Mouse (Mus musculus) neural tube, embryonic 12.5 days (tissue): ENCODE data around the gene Nr1i2. TPM values are rescaled to one million over a fixed set of nuclear protein-coding genes. Genes with fewer than 3 reads are reported as not detected.
A peak's percentile ranks its signal among the peaks of the same experiment; 100 is the strongest.

Experiments used
- ATAC-seq: fragments of 200-750 bp; cut with Nextera tagmentation; 2 replicates; pipeline ENCODE4 v1.8.0; 2017; ENCODE audit warnings: low read depth, mild to moderate bottlenecking, moderate TSS enrichment, moderate library complexity; ENCODE audit not compliant: low FRiP score
- H3K27ac ChIP-seq: fragments of 300-500 bp; sonication (generic); 2 replicates; pipeline ENCODE4 v1.5.1; 2016
- H3K27me3 ChIP-seq: fragments of 300-500 bp; sonication (generic); replicated peaks from 2 replicates; pipeline ENCODE4 v1.6.1; 2016; ENCODE audit warnings: mild to moderate bottlenecking
- H3K36me3 ChIP-seq: fragments of 300-500 bp; sonication (generic); 2 replicates; pipeline ENCODE4 v1.6.1; 2016; ENCODE audit warnings: mild to moderate bottlenecking
- H3K4me1 ChIP-seq: fragments of 300-500 bp; sonication (generic); 2 replicates; pipeline ENCODE4 v1.6.1; 2016
- H3K4me2 ChIP-seq: fragments of 300-500 bp; sonication (generic); replicated peaks from 2 replicates; pipeline ENCODE4 v1.6.1; 2016; ENCODE audit warnings: mild to moderate bottlenecking
- H3K4me3 ChIP-seq: fragments of 300-500 bp; sonication (generic); 2 replicates; pipeline ENCODE4 v1.5.1; 2016
- H3K9ac ChIP-seq: fragments of 300-500 bp; sonication (generic); 2 replicates; pipeline ENCODE4 v1.6.1; 2016; ENCODE audit warnings: mild to moderate bottlenecking
- H3K9me3 ChIP-seq: fragments of 300-500 bp; sonication (generic); 2 replicates; pipeline ENCODE4 v1.6.1; 2016; ENCODE audit warnings: mild to moderate bottlenecking
- WGBS: fragments of 180-500 bp; shearing (Covaris S2); methylation state at CpG from one replicate; pipeline ENCODE4 v1.1.7; 2016; 5-methylcytosine and 5-hydroxymethylcytosine counted together
- polyA plus RNA-seq: library from polyadenylated mRNA; unstranded; fragments of >200 nt; fragmentation: Nextera tagmentation; extraction: Ambion mirVana; gene quantifications from 2 replicates; pipeline ENCODE4 v1.2.1, GENCODE M21; 2016

Nr1i2 gene
- polyA plus RNA-seq, 1 experiment from 2014 or later: not detected

GRCm38 (mm10) chr16:38307221-38307605, 12.6 kb upstream of the Nr1i2 start:
- ATAC-seq: peak; percentile 56; the same call in 1 of the 2 replicates
- H3K9me3 ChIP-seq: no peaks in the 10 kb centered on the region
- no peaks in the 10 kb centered on the region for H3K27me3 ChIP-seq
- peaks cover 6% of the 10 kb centered on the region; the same call in 1 of the 2 replicates for H3K4me1 ChIP-seq
- H3K9ac ChIP-seq: no peak overlapping the region
- H3K4me3 ChIP-seq: no peak overlapping the region
- 25% methylated on average over 5 of the region's 5 CpGs for WGBS
- no peak overlapping the region for H3K27ac ChIP-seq
- H3K36me3 ChIP-seq: no peaks in the 10 kb centered on the region
- no peak overlapping the region for H3K4me2 ChIP-seq

- Histone ChIP-seq H3K4me2 (no peak overlapping the region), H3K36me3 (no peaks in the 10 kb centered on the region), H3K4me1 (peaks cover 6% of the 10 kb centered on the region; the same call in 1 of the 2 replicates), H3K9ac (no peak overlapping the region), H3K4me3 (no peak overlapping the region), H3K9me3 (no peaks in the 10 kb centered on the region), H3K27ac (no peak overlapping the region), H3K27me3 (no peaks in the 10 kb centered on the region)
- WGBS: 52% methylated on average over 18 of the region's 18 CpGs
- peak; percentile 29; the same call in 1 of the 2 replicates for ATAC-seq
Measured at GRCm38 (mm10) chr16:38306571-38307220, 12.1 kb upstream of the Nr1i2 start.

- H3K27ac ChIP-seq: no peak overlapping the region
- no peaks in the 10 kb centered on the region for H3K36me3 ChIP-seq
- H3K4me1 ChIP-seq: peaks cover 6% of the 10 kb centered on the region; the same call in 1 of the 2 replicates
- H3K9me3 ChIP-seq: no peaks in the 10 kb centered on the region
- H3K4me2 ChIP-seq: no peak overlapping the region
- no peak overlapping the region for H3K4me3 ChIP-seq
- no peak overlapping the region for H3K9ac ChIP-seq
- H3K27me3 ChIP-seq: no peaks in the 10 kb centered on the region
- WGBS: 78% methylated on average over 17 of the region's 17 CpGs
- no peak for ATAC-seq
Measured at GRCm38 (mm10) chr16:38304460-38305194, 10.0 kb upstream of the Nr1i2 start.

GRCm38 (mm10) chr16:38302367-38302766, 7.7 kb upstream of the Nr1i2 start:
- Histone ChIP-seq H3K4me2 (no peak overlapping the region), H3K9ac (no peak overlapping the region), H3K27me3 (no peaks in the 10 kb centered on the region), H3K4me1 (peaks cover 3% of the 10 kb centered on the region; the same call in 1 of the 2 replicates), H3K9me3 (no peaks in the 10 kb centered on the region), H3K27ac (no peak overlapping the region), H3K4me3 (no peak overlapping the region), H3K36me3 (no peaks in the 10 kb centered on the region)
- no peak for ATAC-seq
- 91% methylated on average over 13 of the region's 13 CpGs for WGBS

- WGBS: 88% methylated on average over 6 of the region's 6 CpGs
- no peak for ATAC-seq
- no peaks in the 10 kb centered on the region for H3K4me1 ChIP-seq
Measured at GRCm38 (mm10) chr16:38298410-38298809, 3.8 kb upstream of the Nr1i2 start.

GRCm38 (mm10) chr16:38295349-38295930, 816 bp upstream of the Nr1i2 start:
- no peak for ATAC-seq
- Histone ChIP-seq H3K4me3 (no peak overlapping the region), H3K27ac (no peak overlapping the region), H3K36me3 (no peaks in the 10 kb centered on the region), H3K4me2 (no peak overlapping the region), H3K4me1 (no peaks in the 10 kb centered on the region), H3K27me3 (no peaks in the 10 kb centered on the region), H3K9ac (no peak overlapping the region), H3K9me3 (no peaks in the 10 kb centered on the region)
- 51% methylated on average over 5 of the region's 5 CpGs for WGBS

More at GRCm38 (mm10) chr16:38298410-38298809, 3.8 kb upstream of the Nr1i2 start:
- Histone ChIP-seq H3K9ac (no peak overlapping the region), H3K4me3 (no peak overlapping the region), H3K9me3 (no peaks in the 10 kb centered on the region), H3K27me3 (no peaks in the 10 kb centered on the region), H3K36me3 (no peaks in the 10 kb centered on the region), H3K4me2 (no peak overlapping the region), H3K27ac (no peak overlapping the region)

- Histone ChIP-seq H3K4me3 (no peak overlapping the region), H3K36me3 (no peaks in the 10 kb centered on the region), H3K9ac (no peak overlapping the region), H3K9me3 (no peaks in the 10 kb centered on the region), H3K4me1 (no peaks in the 10 kb centered on the region), H3K27ac (no peak overlapping the region), H3K27me3 (no peaks in the 10 kb centered on the region), H3K4me2 (no peak overlapping the region)
- ATAC-seq: no peak
- WGBS: 83% methylated on average over 2 of the region's 2 CpGs
Measured at GRCm38 (mm10) chr16:38290151-38290550, 4.5 kb downstream of the Nr1i2 start.

- no peaks in the 10 kb centered on the region for H3K27me3 ChIP-seq
- ATAC-seq: no peak
- H3K36me3 ChIP-seq: no peaks in the 10 kb centered on the region
- H3K27ac ChIP-seq: no peak overlapping the region
- H3K4me3 ChIP-seq: no peak overlapping the region
- H3K4me1 ChIP-seq: no peaks in the 10 kb centered on the region
- WGBS: 37% methylated on average over 6 of the region's 6 CpGs
- no peaks in the 10 kb centered on the region for H3K9me3 ChIP-seq
- no peak overlapping the region for H3K9ac ChIP-seq
- no peak overlapping the region for H3K4me2 ChIP-seq
Measured at GRCm38 (mm10) chr16:38288851-38289250, 5.8 kb downstream of the Nr1i2 start.

- peaks cover 5% of the 10 kb centered on the region for H3K4me1 ChIP-seq
- no peaks in the 10 kb centered on the region for H3K27me3 ChIP-seq
- no peak overlapping the region for H3K4me3 ChIP-seq
- ATAC-seq: no peak
- WGBS: 93% methylated on average over 3 of the region's 3 CpGs
- H3K4me2 ChIP-seq: no peak overlapping the region
- no peaks in the 10 kb centered on the region for H3K9me3 ChIP-seq
- H3K9ac ChIP-seq: no peak overlapping the region
- H3K36me3 ChIP-seq: no peaks in the 10 kb centered on the region
- H3K27ac ChIP-seq: no peak overlapping the region
Measured at GRCm38 (mm10) chr16:38287762-38288161, 6.9 kb downstream of the Nr1i2 start.

GRCm38 (mm10) chr16:38287357-38287756, 7.3 kb downstream of the Nr1i2 start:
- Histone ChIP-seq H3K9me3 (no peaks in the 10 kb centered on the region), H3K4me1 (peaks cover 5% of the 10 kb centered on the region), H3K4me2 (no peak overlapping the region), H3K27ac (no peak overlapping the region), H3K36me3 (no peaks in the 10 kb centered on the region), H3K27me3 (no peaks in the 10 kb centered on the region), H3K9ac (no peak overlapping the region), H3K4me3 (no peak overlapping the region)
- ATAC-seq: no peak
- 89% methylated on average over 6 of the region's 6 CpGs for WGBS

- Histone ChIP-seq H3K4me1 (peaks cover 5% of the 10 kb centered on the region), H3K4me3 (no peak overlapping the region), H3K27me3 (no peaks in the 10 kb centered on the region), H3K27ac (no peak overlapping the region), H3K9ac (no peak overlapping the region), H3K36me3 (no peaks in the 10 kb centered on the region), H3K4me2 (no peak overlapping the region), H3K9me3 (no peaks in the 10 kb centered on the region)
- 86% methylated on average over 4 of the region's 4 CpGs for WGBS
- no peak for ATAC-seq
Measured at GRCm38 (mm10) chr16:38286541-38286940, 8.1 kb downstream of the Nr1i2 start.

- Histone ChIP-seq H3K4me1 (peaks cover 5% of the 10 kb centered on the region), H3K27ac (no peak overlapping the region), H3K4me3 (no peak overlapping the region), H3K4me2 (no peak overlapping the region), H3K9ac (no peak overlapping the region), H3K9me3 (no peaks in the 10 kb centered on the region), H3K36me3 (no peaks in the 10 kb centered on the region), H3K27me3 (no peaks in the 10 kb centered on the region)
- WGBS: 80% methylated on average over 7 of the region's 7 CpGs
- no peak for ATAC-seq
Measured at GRCm38 (mm10) chr16:38285801-38286200, 8.8 kb downstream of the Nr1i2 start.
